Comparison of ENCODE assay signal across 25 mouse cellular contexts in the genomic region with DNA sequence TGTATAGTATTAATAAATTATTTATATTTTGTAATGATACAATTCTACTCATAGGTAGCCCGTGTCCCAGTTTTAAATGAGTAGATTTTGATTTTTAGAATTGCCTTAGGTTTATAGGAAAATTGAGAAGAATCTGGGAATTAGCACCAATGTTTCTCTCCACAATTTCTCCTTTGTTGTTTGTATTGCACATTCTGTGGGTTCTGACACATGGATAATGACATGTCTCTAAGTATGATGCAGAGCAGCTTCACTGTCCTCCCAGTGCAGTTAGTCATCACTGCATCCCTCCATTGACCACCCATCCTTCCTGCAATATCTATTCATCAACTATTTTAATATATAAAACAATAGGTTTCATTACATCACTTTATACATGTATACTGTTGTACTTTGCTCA.
"Had no signal": no experiment of that assay in that cellular context is flagged by ENCODE, and none has a peak within 500 bp of the region (broad histone marks: within the 10 kb centered on the region; RNA-seq: fewer than 3 reads in every experiment).

No protein-coding gene starts in this region.

- H3K36me3 ChIP-seq: embryonic facial prominence, embryonic 10.5 days; embryonic facial prominence, embryonic 12.5 days; embryonic facial prominence, embryonic 13.5 days; embryonic facial prominence, embryonic 15.5 days; forebrain, embryonic 10.5 days; forebrain, embryonic 12.5 days; forebrain, embryonic 15.5 days had no signal

- H3K27me3 ChIP-seq: embryonic facial prominence, embryonic 12.5 days; embryonic facial prominence, embryonic 13.5 days; embryonic facial prominence, embryonic 15.5 days; forebrain, embryonic 12.5 days; forebrain, embryonic 13.5 days; forebrain, embryonic 15.5 days had no signal

- H3K4me3 ChIP-seq: embryonic facial prominence, embryonic 10.5 days; embryonic facial prominence, embryonic 12.5 days; embryonic facial prominence, embryonic 13.5 days; embryonic facial prominence, embryonic 15.5 days; erythroblast, embryonic 14.5 days; forebrain, embryonic 10.5 days; forebrain, embryonic 12.5 days; forebrain, embryonic 13.5 days; forebrain, embryonic 15.5 days; gastrocnemius, adult 2 months; heart, adult 2 months had no signal

- DNase-seq: cerebellum, adult 9-10 months; cerebellum, adult 9-11 months; cerebellum, postnatal 10 days; cerebellum, postnatal 14 days; cerebellum, postnatal 25 days; cerebellum, postnatal 36 days; embryo, embryonic 11 days; forebrain, postnatal 0 days; gastrocnemius, adult 2 months; gastrocnemius, postnatal 10 days; gastrocnemius, postnatal 14 days; gastrocnemius, postnatal 25 days; gastrocnemius, postnatal 36 days; heart, adult 11 months; heart, adult 18-20 months; heart, adult 2 months had no signal
